Mouse (Mus musculus) right cerebral cortex, postnatal 14 days (tissue): ENCODE data around the gene Crocc.
A peak's percentile ranks its signal among the peaks of the same experiment; 100 is the strongest.

Experiments
- DNase-seq: peaks from one replicate; pipeline ENCODE4 v3.0.0; 2022

Crocc gene

GRCm38 (mm10) chr4:141066709-141067515 is 6.6 kb upstream of the Crocc start:
- DNase-seq = no peak

GRCm38 (mm10) chr4:141065123-141065522 is 4.8 kb upstream of the Crocc start:
- peak; percentile 85 for DNase-seq

GRCm38 (mm10) chr4:141064104-141064659 is 3.8 kb upstream of the Crocc start:
- no peak for DNase-seq

GRCm38 (mm10) chr4:141059616-141060425 is 529 bp downstream of the Crocc start:
- DNase-seq = no peak

- no peak for DNase-seq
Observed at GRCm38 (mm10) chr4:141058835-141059234, 1.5 kb downstream of the Crocc start.

- DNase-seq = no peak
Observed at GRCm38 (mm10) chr4:141056970-141057369, 3.4 kb downstream of the Crocc start.

- DNase-seq = peak; percentile 80
Observed at GRCm38 (mm10) chr4:141053568-141054161, 6.7 kb downstream of the Crocc start.

- no peak for DNase-seq
Observed at GRCm38 (mm10) chr4:141053138-141053537, 7.2 kb downstream of the Crocc start.

- no peak for DNase-seq
Observed at GRCm38 (mm10) chr4:141052442-141052841, 7.9 kb downstream of the Crocc start.

GRCm38 (mm10) chr4:141049476-141049835 is 10.9 kb downstream of the Crocc start:
- peak; percentile 55 for DNase-seq

GRCm38 (mm10) chr4:141048810-141049475 is 11.4 kb downstream of the Crocc start:
- no peak for DNase-seq

GRCm38 (mm10) chr4:141044816-141045215 is 15.5 kb downstream of the Crocc start:
- peak; percentile 73 for DNase-seq

- no peak for DNase-seq
Observed at GRCm38 (mm10) chr4:141041117-141041516, 19.2 kb downstream of the Crocc start.

- DNase-seq = no peak
Observed at GRCm38 (mm10) chr4:141033606-141034549, 26.5 kb downstream of the Crocc start.

GRCm38 (mm10) chr4:141031733-141032132 is 28.6 kb downstream of the Crocc start:
- peak; percentile 85 for DNase-seq

- no peak for DNase-seq
Observed at GRCm38 (mm10) chr4:141030541-141031206, 29.7 kb downstream of the Crocc start.

GRCm38 (mm10) chr4:141024992-141025391 is 35.4 kb downstream of the Crocc start:
- DNase-seq = no peak

GRCm38 (mm10) chr4:141024052-141024451 is 36.3 kb downstream of the Crocc start:
- no peak for DNase-seq

GRCm38 (mm10) chr4:141021614-141021929 is 38.8 kb downstream of the Crocc start:
- no peak for DNase-seq

- no peak for DNase-seq
Observed at GRCm38 (mm10) chr4:141020811-141021613, 39.3 kb downstream of the Crocc start.
